Mouse (Mus musculus) c-Kit-positive CD71-negative TER-119-negative erythroid progenitor cells, embryonic 14.5 days (primary cell): ENCODE measurements at regions not wholly inside any gene's neighbourhood (a gene's known extent, or its start where the extent isn't known, plus 50 kb on each side); places are given as distances from the start of the nearest gene placed in this dataset.
A peak's percentile ranks its signal among the peaks of the same experiment; 100 is the strongest.
"Not testable (repeated sequence)": the region's sequence is repeated elsewhere in the genome, so short reads cannot be mapped to it uniquely, and the experiment has no call there.

Experiments
- DNase-seq: peaks from one replicate; pipeline ENCODE4 v3.0.0-alpha.2; 2013; ENCODE audit warnings: low read depth

DNA sequence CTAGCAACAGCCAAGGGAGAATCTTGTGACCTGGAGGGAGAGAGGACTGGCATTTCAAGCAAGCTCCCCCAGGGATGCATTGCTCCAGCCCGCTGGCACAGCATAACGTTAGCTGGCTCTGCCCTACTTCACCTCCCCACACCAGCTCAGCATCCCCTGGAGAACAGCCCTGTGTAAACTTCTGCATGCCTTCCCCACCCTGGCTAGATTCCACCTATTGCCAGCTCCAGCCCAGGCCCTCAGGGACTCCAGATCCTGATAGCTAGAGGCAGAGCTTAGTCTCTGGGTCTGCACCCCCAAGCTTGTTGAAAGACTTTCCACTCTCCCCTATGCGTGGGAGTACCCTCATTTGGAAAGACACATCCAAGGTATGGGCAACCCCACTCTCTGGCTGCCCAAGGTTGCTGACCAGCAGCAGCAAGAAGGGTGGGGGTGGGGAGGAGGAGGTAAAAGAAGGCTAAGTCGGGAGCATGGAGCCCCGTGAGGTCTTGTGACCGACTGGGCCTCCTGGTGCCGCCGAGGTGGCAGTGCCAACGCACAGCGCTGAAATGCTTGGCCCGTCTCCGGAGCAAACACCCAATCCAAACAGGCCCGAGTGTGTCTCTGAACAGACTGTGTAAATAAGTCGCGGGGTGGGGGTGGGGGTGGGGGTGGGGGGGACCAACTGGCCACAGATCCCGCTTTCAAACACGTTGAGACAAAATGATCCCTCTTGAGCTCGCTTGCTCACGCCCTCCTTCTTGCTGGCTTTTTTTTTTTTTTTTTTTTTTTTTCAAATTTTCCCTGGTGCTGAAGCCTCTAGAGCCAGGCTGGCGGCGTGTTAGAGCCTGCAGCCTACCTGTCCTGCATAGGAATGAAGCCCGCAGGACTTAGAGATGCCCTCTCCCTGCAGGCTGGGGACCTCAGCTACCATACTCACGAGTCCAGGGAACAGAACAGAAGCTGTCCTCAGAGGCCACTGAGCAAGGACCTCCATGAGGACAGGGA lies 350.3 kb downstream of the Sox9 start:
- DNase-seq = no peak

DNA sequence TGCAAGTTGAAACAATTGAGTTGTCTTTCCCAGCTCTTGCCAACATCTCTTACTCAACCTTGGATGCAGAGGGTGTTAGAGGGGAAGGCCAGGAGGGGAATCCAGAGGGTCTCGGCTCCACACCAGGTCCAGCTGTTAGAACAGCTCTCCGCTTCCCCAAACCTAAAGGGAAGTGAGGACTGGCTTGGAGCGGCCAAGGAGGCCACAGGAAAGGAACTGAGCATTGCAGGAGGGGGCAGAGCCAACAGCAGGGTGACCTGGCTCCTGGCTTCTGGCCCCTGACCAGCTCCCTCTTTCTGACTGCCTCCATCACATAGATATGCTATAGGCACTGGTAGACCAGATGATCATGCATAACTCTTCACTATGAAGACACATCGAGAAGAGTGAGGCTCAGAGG lies 351.4 kb downstream of the Sox9 start:
- no peak for DNase-seq

DNA sequence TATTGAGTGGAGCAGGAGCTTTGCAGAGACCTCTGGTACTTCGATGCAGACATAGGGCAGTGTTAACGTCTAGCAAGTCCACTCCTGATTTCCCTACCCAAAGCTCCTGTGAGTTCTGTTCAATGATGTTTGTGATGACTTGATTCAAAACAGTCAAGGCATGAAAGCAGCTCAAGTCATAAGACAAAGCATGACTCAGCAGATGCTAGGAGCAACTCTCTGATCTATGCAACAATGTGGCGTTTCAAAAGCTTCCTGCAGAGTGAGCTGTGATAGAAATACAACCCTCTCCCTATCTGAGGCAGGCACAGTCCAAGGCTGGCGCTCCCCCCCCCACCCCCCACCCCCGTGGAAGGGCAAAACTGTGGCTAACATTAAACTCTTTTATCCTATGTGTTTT lies 353.2 kb downstream of the Sox9 start:
- no peak for DNase-seq

DNA sequence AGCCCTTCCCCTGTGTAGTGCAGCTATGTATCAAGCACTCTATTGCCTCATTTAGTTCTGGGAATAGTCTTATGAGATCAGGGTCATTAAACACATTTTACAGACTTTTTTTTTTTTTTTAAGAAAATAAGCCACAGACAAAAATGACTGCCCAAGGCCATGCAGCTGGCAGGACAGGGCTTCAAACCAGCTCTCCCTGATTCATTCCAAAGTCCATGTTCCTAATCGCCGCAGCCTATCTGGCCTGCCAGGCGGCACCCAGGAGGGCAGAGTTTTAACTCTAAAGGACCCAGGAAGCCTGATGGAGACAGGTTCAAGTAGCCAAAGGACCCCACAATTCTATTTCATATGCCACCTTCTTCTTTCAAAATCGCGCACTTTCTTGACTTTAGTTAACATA lies 356.4 kb downstream of the Sox9 start:
- no peak for DNase-seq

DNA sequence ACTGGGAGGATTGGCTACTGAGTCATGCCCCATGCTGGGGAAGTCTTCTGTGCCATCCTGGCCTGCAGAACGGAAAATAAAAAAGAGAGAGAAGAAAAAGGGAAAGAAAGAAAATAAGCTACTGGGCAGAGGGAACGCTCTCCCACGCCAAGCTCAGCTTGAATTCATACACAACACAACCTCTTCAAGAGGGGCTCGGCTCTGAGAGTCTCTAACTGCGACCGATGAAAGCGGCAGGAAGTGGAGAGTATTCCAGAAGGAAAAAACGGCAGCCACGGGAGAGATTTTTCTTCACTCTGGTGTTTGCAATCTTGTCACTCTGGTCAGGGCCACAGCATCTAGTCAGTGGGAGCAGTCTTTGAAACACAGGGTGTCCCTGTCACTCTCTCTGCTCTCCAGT lies 358.6 kb downstream of the Sox9 start:
- no peak for DNase-seq

DNA sequence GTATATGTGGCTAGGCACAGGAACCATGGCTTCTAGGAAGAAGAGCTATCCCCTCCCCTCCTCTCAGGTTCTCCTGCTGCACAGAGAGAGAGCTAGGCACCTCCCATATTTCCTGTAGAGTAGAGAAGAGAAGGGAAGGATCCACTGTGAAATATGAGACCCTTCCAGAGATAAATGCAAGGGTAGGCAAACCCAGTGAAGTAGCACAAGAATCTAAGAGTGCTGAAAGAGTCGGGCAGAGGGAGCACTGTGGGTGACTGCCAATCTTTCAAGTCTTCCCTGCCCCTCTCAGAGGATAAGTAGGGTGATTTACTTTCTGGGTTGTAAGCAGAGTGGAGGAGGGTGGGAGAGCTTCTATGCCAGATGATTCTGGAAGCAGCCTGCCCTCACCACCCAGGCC lies 360.8 kb downstream of the Sox9 start:
- DNase-seq = no peak

DNA sequence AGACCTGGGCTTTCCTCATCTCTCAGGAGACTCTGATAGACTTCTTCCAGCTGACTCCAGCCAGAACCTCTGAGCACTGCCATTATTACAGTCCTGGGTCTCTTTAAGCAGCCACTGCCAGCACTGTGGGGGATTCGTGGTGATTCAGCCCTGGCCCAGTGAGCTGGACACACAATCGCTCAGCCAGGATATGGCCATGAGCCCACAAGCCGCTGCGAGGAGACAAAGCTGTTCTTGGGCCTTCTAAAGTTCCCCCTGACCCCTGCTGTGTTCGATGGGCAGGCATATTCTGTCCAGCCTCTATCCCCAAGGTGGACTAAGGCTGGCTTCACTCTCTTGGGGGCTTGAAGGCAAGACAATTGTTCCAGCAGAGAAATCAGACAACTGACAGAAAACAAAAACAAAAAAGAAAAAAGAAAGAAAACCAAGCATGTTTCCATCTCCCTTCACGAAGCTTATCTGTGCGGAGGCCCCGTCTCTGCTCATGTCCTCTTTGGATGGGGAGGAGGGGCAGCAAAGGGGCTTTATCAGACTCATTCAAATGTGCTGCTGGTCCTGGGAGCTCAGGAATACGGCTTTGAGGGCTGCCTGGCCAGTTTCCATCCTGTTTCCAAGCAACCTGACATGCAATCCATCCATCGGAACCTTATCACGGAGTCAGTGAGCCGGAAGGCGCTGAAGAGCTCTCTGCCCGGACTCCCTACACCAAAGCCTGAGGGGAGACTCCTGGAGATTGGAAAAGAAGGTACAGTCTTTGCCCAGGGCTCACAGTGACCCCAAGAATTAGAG lies 362.0 kb downstream of the Sox9 start:
- no peak for DNase-seq

DNA sequence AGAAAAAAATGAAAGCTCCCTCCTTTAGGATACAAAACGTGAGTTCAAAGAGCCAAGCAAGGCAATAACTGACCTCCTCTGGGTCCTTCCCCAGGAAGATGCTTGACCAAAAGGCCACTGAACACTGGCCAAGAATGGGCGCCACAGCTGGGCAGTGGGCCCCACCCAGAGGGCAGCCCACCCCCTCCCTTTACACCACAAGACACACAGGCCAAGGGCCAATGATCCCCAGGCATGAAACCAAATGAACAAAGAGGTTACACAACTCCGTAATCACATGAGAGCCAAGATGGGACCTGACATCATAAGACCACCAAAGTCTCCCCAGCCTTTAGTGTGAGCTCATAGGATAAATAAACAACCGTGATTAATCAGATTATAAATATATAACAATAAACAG lies 363.7 kb downstream of the Sox9 start:
- DNase-seq = no peak

DNA sequence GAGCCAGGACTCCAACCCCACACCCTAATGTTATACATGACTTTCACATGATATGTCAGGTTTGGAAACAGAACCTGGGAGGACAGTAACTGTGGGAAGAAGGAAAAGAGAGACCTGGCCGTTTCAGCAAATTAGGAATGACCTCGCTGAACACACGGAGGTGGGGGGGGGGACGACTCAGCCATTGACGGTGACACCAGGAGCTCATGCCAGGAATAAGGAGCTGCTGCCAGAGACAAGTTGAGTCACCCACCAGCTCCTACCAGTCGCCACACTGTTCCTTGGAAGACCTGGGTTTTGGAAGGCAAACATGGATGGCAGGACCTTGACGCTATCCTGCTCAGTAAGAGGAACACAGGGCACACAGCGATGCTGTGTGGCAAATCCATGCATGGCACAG lies 364.7 kb downstream of the Sox9 start:
- no peak for DNase-seq

DNA sequence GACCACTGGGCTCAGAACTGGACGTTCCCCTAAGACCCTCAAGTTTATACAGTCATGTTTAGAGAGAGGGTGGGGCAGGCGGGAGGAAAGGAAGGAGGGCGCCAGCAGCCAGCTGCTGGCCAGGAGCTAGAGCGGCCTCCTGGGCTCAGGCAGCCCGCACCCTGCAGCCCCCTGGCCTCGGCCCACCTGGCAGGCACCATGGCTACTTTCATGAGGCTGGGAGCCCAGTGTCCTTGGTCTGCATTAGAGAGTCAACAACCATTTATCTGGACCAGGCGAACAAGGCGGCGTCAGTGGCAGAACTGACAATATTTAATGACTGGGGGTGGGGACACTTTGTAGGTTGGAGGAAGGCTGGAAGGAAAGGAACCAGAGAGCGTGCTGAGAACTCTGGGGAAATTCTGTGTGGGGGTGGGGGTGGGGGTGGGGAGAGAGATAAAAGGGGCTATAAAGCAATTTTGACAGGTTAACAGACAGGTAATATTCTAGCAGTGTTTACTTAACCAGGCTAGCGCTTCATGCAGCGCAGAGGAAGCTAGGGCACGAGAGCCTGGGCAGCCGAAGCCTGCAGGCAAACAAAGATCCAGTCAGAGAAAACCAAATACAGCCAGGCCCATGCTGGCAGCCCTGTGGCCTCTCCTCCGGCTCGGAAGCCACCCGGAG lies 365.6 kb downstream of the Sox9 start:
- no peak for DNase-seq

DNA sequence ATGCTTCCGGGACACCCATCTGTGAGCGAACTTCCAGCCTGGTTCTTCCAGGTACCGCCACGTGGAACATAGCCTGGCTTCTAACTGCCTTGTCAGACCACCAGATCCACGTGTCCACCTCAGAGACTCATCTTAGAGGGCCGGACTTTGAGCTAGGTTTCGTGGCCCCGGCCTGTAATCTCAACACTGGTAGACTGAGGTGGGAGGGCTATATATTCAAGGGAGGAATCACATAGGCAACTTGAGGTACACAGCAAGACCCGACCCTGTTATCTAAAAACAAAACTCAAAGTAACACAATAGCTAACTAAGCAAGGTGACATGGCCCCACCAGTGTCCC lies 366.1 kb downstream of the Sox9 start:
- DNase-seq = no peak

DNA sequence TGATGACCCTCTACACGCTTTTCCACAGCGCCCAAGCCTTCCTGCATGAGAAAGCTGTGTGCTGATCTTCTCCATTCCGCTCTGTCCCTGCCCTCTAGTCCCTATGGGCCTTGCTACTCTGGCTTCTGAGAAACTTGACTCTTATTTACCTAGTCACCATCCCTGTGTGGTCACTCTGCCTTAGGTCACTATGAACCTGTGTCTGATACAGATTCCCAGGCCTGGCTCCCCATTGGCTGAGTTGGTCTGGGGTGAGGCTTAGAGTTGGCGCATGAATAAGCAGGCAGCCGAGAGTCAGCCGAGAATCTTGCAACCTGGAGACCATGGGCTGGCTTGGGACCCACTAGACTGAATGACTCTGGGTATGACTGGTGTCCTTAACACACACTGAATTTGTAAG lies 373.5 kb downstream of the Sox9 start:
- DNase-seq = no peak

DNA sequence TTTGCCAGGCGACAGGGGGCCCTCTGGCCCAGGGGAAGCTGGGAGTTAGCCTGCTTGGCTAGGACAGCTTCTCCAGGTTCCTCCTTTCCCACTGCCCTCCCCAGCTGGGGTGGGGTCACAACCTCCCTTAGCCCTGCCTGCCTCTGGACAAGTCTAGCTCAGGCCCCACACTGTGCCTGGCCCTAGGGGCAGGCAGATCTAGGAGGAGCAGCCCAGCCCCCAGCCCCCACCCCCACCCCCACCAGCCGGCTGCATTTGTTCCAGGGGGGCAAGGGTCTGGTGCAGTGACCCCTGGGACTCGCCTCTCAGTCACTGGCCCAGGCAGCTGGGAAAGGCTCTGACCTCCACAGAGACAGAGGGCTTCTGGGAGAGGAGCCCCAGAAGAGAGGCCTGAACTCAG lies 381.9 kb downstream of the Sox9 start:
- no peak for DNase-seq

DNA sequence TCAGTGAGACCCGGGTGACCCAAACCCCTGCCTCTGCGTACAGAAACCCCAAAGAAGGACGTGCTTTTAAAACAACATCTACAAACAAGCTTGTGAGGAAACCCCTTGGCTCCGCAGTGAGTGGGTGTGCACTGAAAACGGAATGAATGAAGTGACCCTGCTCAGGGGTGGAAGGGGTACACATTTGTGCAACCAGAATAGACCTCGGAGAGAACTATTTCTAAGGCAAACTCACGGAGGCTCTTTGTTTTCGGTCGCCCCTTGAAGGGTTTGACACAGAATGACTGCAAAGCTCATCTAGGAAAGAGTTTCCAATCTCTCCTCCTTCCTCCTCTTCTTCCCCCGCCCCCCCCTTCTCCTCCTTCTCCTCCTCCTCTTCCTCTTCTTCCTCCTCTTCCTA lies 382.5 kb downstream of the Sox9 start:
- DNase-seq = no peak

DNA sequence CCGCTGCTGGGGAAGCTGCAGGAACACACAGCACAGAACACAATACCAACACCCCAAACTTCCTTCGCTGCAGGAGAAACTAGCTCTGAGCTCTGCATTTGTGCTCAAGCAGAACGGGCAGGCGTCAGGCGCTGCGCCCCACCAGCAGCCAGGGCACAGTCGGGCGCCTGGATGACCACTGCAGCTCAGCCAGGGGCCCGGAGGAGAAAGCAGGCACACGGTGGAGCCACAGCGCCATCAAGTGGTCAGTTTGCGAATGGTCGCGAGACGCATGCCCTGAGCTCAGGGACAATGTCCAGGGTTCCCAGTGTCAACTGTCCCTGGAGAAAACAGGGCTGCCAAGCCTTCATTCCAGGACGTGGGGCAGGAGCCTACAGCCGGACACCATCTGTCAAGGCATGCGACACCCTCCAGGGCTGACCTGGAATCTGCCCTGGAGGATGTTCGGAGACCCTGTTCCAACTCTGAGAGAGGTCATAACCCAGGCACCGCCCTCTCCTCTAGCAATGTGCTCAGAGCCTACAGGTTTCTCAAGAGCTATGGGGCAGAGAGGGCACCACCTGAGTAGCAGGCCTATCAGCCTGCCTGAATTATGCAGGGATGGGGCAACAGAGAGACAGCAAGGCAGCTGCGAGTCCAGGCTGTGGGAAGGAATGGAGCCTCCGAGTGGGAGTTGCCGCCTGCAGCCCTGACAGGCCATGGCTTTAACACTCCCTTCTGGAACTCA lies 383.2 kb downstream of the Sox9 start:
- DNase-seq = peak; percentile 46

DNA sequence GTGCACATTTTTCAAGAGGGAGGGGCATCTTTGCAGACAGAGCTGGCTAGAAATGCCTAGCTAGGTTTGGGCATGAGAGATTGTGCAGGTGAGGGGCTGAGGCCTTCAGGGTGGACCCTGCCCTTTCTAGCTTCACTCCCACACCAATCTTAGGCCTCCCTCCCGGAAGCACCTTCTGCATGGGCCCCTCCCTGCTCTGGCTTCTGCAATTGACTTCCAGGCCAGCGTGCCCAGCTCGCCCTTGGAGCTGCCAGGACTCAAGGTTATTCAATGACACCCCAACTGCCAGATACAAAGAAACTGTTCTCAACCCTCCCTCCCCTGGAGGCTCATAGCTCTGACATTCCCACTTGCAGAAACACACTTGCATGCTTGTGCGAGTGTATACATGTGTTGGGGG lies 384.5 kb downstream of the Sox9 start:
- no peak for DNase-seq

DNA sequence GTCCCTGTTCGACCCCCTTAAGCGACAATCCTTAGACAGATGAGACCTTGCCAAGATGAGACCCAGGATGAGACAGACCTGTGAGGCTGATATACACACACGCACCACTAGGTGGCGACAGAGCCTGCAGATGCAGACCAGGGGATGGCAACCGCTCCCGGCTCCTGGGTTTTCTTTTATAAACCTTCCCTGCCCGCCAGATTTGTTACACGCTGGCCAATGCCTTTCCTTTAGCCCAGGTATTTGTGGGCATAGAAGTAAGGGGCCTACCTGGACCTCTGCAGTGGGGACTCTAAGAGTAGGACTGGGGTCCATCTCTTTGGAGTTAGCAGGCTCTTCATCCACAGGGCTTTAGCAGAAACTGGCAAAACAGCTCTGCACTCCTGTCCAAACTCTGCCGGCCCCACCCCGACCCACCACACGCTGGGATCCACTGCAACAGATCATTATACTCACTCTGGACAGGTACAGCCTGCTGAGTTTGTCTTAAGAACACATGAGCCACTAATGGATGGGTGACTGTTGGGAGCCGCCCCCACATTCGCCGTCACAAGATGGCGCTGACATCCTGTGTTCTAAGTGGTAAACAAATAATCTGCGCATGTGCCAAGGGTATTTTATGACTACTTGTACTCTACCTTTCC lies 390.6 kb downstream of the Sox9 start:
- no peak for DNase-seq

DNA sequence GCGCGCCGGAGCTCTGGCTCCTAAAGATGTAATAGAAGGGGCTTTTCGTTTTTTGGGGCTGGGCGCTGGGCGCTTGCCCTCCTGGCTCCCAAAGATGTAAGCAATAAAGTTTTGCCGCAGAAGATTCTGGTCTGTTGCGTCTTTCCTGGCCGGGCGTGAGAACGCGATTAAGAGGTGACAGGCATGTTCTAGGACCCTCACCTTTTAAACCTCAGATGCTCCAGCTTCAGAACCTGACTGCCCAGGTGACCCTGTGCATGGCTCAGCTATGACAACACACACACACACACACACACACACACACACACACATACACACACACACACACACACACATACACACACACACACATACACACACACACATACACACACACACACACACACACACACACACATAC lies 391.3 kb downstream of the Sox9 start:
- DNase-seq = not testable (repeated sequence)

DNA sequence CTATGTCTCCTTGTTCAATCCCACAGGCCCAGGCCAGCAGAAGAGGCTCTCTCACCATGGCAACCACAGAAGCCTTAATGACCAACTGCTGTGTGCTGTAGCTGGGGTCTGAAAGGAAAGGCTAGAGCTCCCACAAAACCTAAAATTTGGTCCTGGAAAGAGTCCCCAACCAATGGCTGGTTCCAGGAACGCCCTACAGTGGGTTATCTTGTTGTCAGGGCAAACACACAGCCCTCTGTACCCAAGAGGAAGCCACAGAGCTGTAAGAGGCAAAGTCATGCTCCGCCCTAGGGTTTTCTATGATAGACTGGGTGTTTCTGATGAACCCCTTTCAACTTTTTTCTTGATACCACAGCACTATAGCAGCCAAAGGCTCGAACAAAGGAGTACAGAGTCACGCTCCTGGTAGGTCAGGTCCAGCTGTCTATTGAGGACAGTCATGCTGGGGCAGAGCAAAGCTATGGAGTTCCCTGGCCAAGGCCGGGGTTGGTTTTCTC lies 392.0 kb downstream of the Sox9 start:
- no peak for DNase-seq

DNA sequence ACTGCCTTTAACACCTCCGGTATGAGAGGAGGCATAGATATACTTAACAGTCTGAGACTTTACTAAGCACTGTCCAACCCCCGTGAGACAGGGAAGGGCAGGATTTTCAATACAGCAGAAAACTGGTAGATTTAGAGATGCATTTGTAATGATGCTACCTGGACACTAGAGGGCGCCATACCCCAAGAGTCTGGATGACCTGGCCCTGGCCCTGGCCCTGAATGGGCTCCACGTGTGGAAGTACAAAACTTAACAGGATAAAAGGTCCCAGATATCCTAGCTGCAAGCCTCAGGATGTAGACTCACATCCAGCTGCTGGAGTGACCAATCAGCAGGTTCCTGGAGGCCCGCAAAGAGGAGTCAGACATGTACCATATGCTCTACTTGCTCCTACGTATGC lies 393.3 kb downstream of the Sox9 start:
- DNase-seq = no peak

DNA sequence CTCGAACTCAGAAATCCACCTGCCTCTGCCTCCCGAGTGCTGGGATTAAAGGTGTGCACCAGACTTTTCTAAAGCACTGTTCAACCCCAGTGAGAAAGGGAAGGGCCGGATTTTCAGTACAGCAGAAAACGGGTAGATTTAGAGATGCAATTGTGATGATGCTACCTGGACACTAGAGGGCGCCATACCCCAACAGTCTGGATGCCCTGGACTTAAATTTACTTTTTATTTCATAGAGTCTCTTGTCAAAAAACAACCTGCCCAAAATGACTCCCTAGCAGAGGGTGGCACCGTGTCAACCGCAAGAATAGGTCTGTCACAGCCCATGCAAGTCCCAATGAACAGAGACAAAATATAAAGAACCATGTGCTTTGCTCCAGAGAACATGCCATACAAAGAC lies 394.2 kb downstream of the Sox9 start:
- DNase-seq = no peak

DNA sequence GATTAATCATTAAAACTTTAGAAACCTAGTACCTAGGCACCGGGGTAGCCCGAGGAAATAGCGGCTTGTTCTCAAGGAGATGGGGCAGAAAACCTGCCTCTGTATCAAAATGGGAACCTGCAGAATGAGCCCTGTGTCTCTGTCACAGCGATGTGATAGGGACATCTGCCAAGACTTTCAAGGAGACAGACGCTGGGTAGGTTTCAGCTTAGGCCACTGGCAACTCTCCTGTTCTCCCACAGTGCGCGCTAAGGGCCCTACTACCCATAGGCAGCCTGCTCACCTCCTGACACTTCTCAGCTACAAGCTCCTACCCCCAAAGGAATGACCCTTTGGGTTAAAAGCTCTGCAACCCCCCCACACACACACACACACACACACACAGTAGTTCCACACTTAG lies 396.4 kb downstream of the Sox9 start:
- DNase-seq = no peak
